13 mouse cellular contexts compared by ENCODE assay signal in the genomic region with DNA sequence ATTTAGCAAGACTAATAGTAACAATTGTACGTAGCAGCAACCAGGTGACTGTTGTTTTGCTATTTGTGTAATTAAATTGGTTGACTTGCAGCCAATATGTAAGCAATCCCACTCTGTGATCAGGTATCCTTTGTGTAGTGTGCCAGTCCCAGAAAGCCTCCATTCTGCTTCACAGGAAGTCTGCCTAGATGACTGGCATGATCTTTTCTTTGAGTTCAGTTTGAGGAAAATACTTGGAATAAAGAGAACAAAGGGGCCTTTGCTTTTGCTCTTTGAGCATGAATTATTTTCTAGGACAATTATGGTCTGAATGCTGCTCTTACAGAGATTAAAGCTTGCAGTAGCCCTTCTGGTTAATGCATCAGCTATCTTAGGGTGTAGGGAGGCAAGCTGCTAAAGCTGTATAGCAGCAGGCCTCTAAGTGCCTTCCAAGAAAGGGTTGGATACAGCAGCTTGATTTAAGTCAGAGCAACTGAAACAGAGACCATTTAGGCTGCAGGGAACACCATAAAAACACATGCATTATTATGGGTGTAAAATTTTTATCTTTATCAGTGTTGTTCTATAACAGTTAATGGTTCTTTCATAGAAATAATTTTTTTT.
A peak's percentile ranks its signal among the peaks of the same experiment; 100 is the strongest.
DNase-seq lines count a peak whose midpoint lies in the region; ATAC-seq lines count a peak whose summit lies in the region.
"Had no signal": no experiment of that assay in that cellular context is flagged by ENCODE, and none has a peak within 500 bp of the region (broad histone marks: within the 10 kb centered on the region; RNA-seq: fewer than 3 reads in every experiment).

No protein-coding gene starts in this region.

- H3K4me1 ChIP-seq in hindbrain, embryonic 11.5 days (replicated peaks; ENCODE audit: control insufficient read depth, insufficient read depth, low read length), result no peaks in the 10 kb centered on the region
- H3K4me1 ChIP-seq in hindbrain, embryonic 10.5 days (replicated peaks), result peaks cover 12% of the 10 kb centered on the region; the same call in 1 of the 2 replicates
- no peaks in the 10 kb centered on the region for H3K4me1 ChIP-seq in forebrain, embryonic 16.5 days (replicated peaks; ENCODE audit: control insufficient read depth, insufficient read depth, low read length)
- H3K4me1 ChIP-seq: lung, embryonic 15.5 days had no signal

- H3K27ac ChIP-seq in hindbrain, embryonic 11.5 days (ENCODE audit: low read depth, low read length), result no peak overlapping the region
- H3K27ac ChIP-seq in hindbrain, embryonic 10.5 days, result no peak overlapping the region
- no peak overlapping the region for H3K27ac ChIP-seq in forebrain, embryonic 16.5 days (ENCODE audit: low read length)
- H3K27ac ChIP-seq: lung, embryonic 15.5 days had no signal

- no peak overlapping the region for H3K4me2 ChIP-seq in hindbrain, embryonic 11.5 days (replicated peaks; ENCODE audit: low read depth, low read length)
- H3K4me2 ChIP-seq in forebrain, embryonic 16.5 days (ENCODE audit: low read length), result no peak overlapping the region
- H3K4me2 ChIP-seq: lung, embryonic 15.5 days had no signal

- no peak overlapping the region for H3K9ac ChIP-seq in hindbrain, embryonic 11.5 days (ENCODE audit: low read depth, low read length)
- no peak overlapping the region for H3K9ac ChIP-seq in forebrain, embryonic 16.5 days (replicated peaks; ENCODE audit: low read depth, low read length)
- H3K9ac ChIP-seq: lung, embryonic 15.5 days had no signal

- no peaks in the 10 kb centered on the region for H3K27me3 ChIP-seq in hindbrain, embryonic 11.5 days (ENCODE audit: control insufficient read depth, insufficient read depth, low read length)
- no peaks in the 10 kb centered on the region for H3K27me3 ChIP-seq in hindbrain, embryonic 10.5 days (ENCODE audit: insufficient read depth, poor library complexity, severe bottlenecking)
- H3K27me3 ChIP-seq in forebrain, embryonic 16.5 days (replicated peaks; ENCODE audit: control insufficient read depth, insufficient read depth, low read length), result no peaks in the 10 kb centered on the region
- H3K27me3 ChIP-seq: lung, embryonic 15.5 days had no signal

- WGBS in hindbrain, embryonic 11.5 days, result 35% methylated on average over 1 of the region's 1 CpGs
- WGBS in hindbrain, embryonic 10.5 days, result 42% methylated on average over 1 of the region's 1 CpGs
- WGBS in forebrain, embryonic 16.5 days, result 4% methylated on average over 1 of the region's 1 CpGs

- no peak overlapping the region for H3K4me3 ChIP-seq in hindbrain, embryonic 11.5 days (ENCODE audit: low read depth, low read length)
- H3K4me3 ChIP-seq in hindbrain, embryonic 10.5 days, result no peak overlapping the region
- H3K4me3 ChIP-seq in forebrain, embryonic 16.5 days (replicated peaks; ENCODE audit: low read length), result no peak overlapping the region
- H3K4me3 ChIP-seq: lung, embryonic 15.5 days had no signal

- peak; percentile 7 for DNase-seq in hindbrain, embryonic 11.5 days (ENCODE audit: low spot score)
- no peak for DNase-seq in hindbrain, embryonic 10.5 days (ENCODE audit: low spot score)
- DNase-seq in mesoderm, embryonic 11.5 days (ENCODE audit: low read depth, low spot score), result peak; percentile 12
- DNase-seq in retina, postnatal 1 day, result peak; percentile 92
- DNase-seq in adrenal gland, postnatal 25 days, result no peak
- DNase-seq in natural killer cell, adult 2 months (ENCODE audit: low spot score in 2 of 2), result no peak
- no peak for DNase-seq in layer of hippocampus, adult 18-20 months (ENCODE audit: low spot score in 2 of 2)
- DNase-seq: heart, postnatal 36 days; kidney, adult 8-10 months; right cerebral cortex, adult 18-20 months; thymus, adult 18-20 months had no signal

- ATAC-seq in hindbrain, embryonic 11.5 days (ENCODE audit: low FRiP score), result peak; percentile 77
- ATAC-seq in forebrain, embryonic 16.5 days, result peak; percentile 98

- H3K9me3 ChIP-seq in hindbrain, embryonic 11.5 days (ENCODE audit: control insufficient read depth, low read length), result no peaks in the 10 kb centered on the region
- H3K9me3 ChIP-seq in hindbrain, embryonic 10.5 days, result 0 out of 2 replicates have a peak, but pooled peaks cover 5% of the 10 kb centered on the region
- H3K9me3 ChIP-seq in forebrain, embryonic 16.5 days (ENCODE audit: control insufficient read depth, low read length), result no peaks in the 10 kb centered on the region
- H3K9me3 ChIP-seq: lung, embryonic 15.5 days had no signal

- no peaks in the 10 kb centered on the region for H3K36me3 ChIP-seq in hindbrain, embryonic 11.5 days (ENCODE audit: control insufficient read depth, insufficient read depth, low read length)
- no peaks in the 10 kb centered on the region for H3K36me3 ChIP-seq in hindbrain, embryonic 10.5 days
- no peaks in the 10 kb centered on the region for H3K36me3 ChIP-seq in forebrain, embryonic 16.5 days (ENCODE audit: control insufficient read depth, insufficient read depth)
- H3K36me3 ChIP-seq: lung, embryonic 15.5 days had no signal

Comparison
In these comparisons a context has a peak if more than half of its experiments do, and no peak if none do; other contexts are left out.
1. DNase-seq: peak in hindbrain, embryonic 11.5 days (single experiment), mesoderm, embryonic 11.5 days (single experiment) and retina, postnatal 1 day (single experiment); none in hindbrain, embryonic 10.5 days (single experiment), adrenal gland, postnatal 25 days (single experiment), natural killer cell, adult 2 months (0 of 2) and layer of hippocampus, adult 18-20 months (0 of 2).